Mouse (Mus musculus) midbrain, embryonic 16.5 days (tissue): ENCODE results near the gene Xrcc3. TPM values are rescaled to one million over a fixed set of nuclear protein-coding genes. Genes with fewer than 3 reads are reported as not detected.

Experiments used
- ATAC-seq: fragments of 200-750 bp; cut with Nextera tagmentation; 2 replicates; pipeline ENCODE4 v1.8.0; 2017; ENCODE audit warnings: moderate TSS enrichment
- H3K27ac ChIP-seq: fragments of 300-500 bp; sonication (generic); 2 replicates; pipeline ENCODE4 v1.5.1; 2014; ENCODE audit warnings: mild to moderate bottlenecking, low read length, mixed read lengths
- H3K27me3 ChIP-seq: fragments of 300-500 bp; sonication (generic); 2 replicates; pipeline ENCODE4 v1.6.1; 2014; ENCODE audit warnings: low read depth, low read length, mixed read lengths; ENCODE audit not compliant: control insufficient read depth, insufficient read depth
- H3K36me3 ChIP-seq: fragments of 300-500 bp; sonication (generic); 2 replicates; pipeline ENCODE4 v1.6.1; 2014; ENCODE audit warnings: mild to moderate bottlenecking, low read length, moderate library complexity, mixed read lengths; ENCODE audit not compliant: control insufficient read depth, insufficient read depth
- H3K4me1 ChIP-seq: fragments of 300-500 bp; sonication (generic); 2 replicates; pipeline ENCODE4 v1.6.1; 2014; ENCODE audit warnings: mild to moderate bottlenecking, low read length, mixed read lengths; ENCODE audit not compliant: control insufficient read depth, insufficient read depth
- H3K4me2 ChIP-seq: fragments of 300-500 bp; sonication (generic); 2 replicates; pipeline ENCODE4 v1.6.1; 2014; ENCODE audit warnings: mild to moderate bottlenecking, low read length, mixed read lengths
- H3K4me3 ChIP-seq: fragments of 300-500 bp; sonication (generic); 2 replicates; pipeline ENCODE4 v1.5.1; 2014; ENCODE audit warnings: low read depth, mild to moderate bottlenecking, low read length, moderate library complexity, mixed read lengths
- H3K9ac ChIP-seq: fragments of 300-500 bp; sonication (generic); 2 replicates; pipeline ENCODE4 v1.6.1; 2014; ENCODE audit warnings: low read depth, low read length, mixed read lengths
- H3K9me3 ChIP-seq: fragments of 300-500 bp; sonication (generic); replicated peaks from 2 replicates; pipeline ENCODE4 v1.6.1; 2014; ENCODE audit warnings: mild to moderate bottlenecking, low read length, mixed read lengths; ENCODE audit not compliant: control insufficient read depth, poor library complexity, severe bottlenecking
- WGBS: fragments of 180-500 bp; shearing (Covaris S2); extraction: QIAGEN DNeasy Blood & Tissue Kit; methylation state at CpG from one replicate; pipeline ENCODE4 v1.1.7; 2014; 5-methylcytosine and 5-hydroxymethylcytosine counted together
- polyA plus RNA-seq: library from polyadenylated mRNA; unstranded; fragments of >200 nt; fragmentation: Nextera tagmentation; extraction: Ambion mirVana; gene quantifications from 2 replicates; pipeline ENCODE4 v1.2.1, GENCODE M21; 2015

Gene Xrcc3
- 2.0 and 2.1 TPM in 2 replicates for polyA plus RNA-seq

DNA sequence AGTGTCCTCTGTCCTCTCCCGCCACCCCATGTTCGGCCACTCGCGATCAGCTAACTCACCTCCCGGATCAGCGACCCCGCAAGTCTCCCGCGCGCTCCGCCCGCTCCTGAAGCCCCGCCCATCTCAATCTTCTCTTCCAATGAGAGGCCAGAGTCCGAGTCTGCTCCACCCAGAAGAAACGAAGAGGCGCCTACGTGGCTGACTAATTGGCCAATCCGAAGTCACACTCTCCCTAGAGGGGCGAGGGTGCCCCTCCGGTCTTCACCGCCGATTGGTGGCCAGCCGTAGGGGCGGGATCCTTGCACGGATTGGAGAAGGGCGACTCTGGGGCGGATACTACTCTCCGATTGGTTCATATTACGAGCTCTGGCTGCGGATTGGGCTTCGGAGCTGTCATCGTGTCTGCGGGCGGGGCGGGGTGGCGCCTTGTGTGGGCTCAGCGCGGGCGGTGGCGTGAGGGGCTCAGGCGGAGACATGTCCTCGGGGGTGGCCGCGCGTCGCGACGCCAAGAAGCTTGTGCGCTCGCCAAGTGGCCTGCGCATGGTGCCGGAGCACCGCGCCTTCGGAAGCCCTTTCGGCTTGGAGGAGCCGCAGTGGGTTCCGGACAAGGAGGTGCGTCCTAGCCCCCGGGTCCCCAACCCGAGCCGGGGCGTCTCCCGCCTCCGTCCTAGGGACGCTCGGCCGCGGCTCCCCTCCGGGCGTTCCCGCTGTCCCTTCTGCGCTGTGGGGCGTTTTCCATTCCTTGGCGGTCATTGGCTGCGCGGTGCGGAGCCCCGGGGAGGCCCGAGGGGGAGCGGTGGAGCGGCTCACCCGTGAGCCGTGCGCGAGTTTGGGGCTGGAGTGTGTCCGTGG is at the start of gene Xrcc3, which contains the start of gene Zfyve21:
Xrcc3 (minus strand) TSS at position 108 of the 852 bp plus-strand sequence.
Zfyve21 (plus strand) TSS at position 405 of the 852 bp plus-strand sequence.
- Histone ChIP-seq H3K9me3 (no peaks in the 10 kb centered on the region), H3K9ac (peak within 1 kb of the TSS; percentile 77), H3K36me3 (no peaks in the 10 kb centered on the region), H3K27me3 (no peaks in the 10 kb centered on the region), H3K4me1 (peaks cover 16% of the 10 kb centered on the region), H3K27ac (peak within 1 kb of the TSS; percentile 80), H3K4me2 (peak within 1 kb of the TSS; percentile 94), H3K4me3 (peak within 1 kb of the TSS; percentile 76)
- ATAC-seq, result peak; percentile 100
- WGBS, result under 1% methylated on average over 79 of the region's 87 CpGs

DNA sequence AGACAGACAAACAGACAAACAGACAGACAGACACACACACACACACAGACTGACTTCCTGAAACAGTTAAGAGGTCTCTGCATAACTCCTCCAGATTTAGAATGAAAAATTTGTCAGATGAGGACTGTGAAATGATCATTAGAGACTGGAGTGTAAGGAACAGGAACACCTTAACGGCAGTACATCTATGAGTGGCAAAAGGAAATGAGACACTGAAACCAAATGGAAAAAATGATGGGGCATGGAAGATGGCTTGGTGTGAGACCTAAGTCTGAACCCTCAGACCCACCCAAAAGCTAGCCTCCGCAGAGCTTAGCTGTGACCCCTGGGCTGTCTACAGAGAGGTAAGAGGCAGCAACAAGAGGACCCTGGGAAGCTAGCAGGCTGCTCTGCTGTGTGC is 41.8 kb upstream of the Xrcc3 start:
- Histone ChIP-seq H3K4me3 (no peak overlapping the region), H3K4me1 (no peaks in the 10 kb centered on the region), H3K27me3 (no peaks in the 10 kb centered on the region), H3K36me3 (0 out of 2 replicates have a peak, but pooled peaks cover 2% of the 10 kb centered on the region), H3K9ac (no peak overlapping the region), H3K9me3 (no peaks in the 10 kb centered on the region), H3K4me2 (no peak overlapping the region), H3K27ac (no peak overlapping the region)
- no peak for ATAC-seq
- WGBS, result 98% methylated on average over 2 of the region's 2 CpGs

DNA sequence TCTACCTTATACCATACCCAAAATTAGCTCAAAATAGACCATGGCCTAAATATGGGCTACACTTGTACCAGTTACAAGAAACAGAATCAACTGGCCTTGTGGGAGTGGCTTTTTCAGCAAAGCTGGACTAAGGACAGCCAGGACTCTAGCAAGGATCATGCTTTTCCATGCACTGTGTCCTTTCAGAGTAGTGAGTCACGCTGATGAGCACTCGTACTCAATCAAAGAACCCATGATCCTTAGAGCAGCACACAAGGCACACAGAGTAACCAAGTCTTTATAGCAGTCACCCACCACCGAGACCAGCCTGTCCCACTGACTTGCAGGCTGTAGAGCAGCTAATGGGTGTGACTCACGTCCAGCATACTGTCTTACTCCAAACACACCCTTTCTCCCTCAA is 39.9 kb upstream of the Xrcc3 start:
- Histone ChIP-seq H3K27me3 (no peaks in the 10 kb centered on the region), H3K36me3 (0 out of 2 replicates have a peak, but pooled peaks cover 2% of the 10 kb centered on the region), H3K9ac (no peak overlapping the region), H3K4me2 (no peak overlapping the region), H3K4me1 (no peaks in the 10 kb centered on the region), H3K27ac (no peak overlapping the region), H3K9me3 (no peaks in the 10 kb centered on the region), H3K4me3 (no peak overlapping the region)
- WGBS, result 70% methylated on average over 4 of the region's 4 CpGs
- no peak for ATAC-seq

DNA sequence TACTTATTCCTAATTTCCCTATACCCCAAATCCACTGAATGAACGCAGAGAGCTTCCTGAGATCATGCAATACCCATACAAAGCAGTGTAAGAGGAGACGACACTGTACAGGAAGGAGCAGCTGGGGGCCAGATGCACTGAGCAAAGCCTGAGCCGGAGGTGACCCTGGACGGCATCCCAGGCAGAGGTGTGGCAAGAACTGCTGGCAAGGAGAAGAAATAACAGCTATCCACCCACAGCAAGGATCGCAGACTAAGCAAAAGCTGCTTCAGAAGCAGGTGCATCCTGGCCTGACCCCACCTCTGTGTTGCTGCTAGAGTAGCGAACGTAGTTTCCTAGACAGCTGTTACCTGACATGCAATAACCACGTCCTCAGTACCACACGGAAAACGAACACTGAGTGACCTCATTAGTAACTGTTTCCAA is 39.4 kb upstream of the Xrcc3 start:
- WGBS, result 69% methylated on average over 10 of the region's 10 CpGs
- no peaks in the 10 kb centered on the region for H3K9me3 ChIP-seq
- no peaks in the 10 kb centered on the region for H3K4me1 ChIP-seq
- 0 out of 2 replicates have a peak, but pooled peaks cover 2% of the 10 kb centered on the region for H3K36me3 ChIP-seq
- no peak overlapping the region for H3K27ac ChIP-seq
- H3K4me2 ChIP-seq, result no peak overlapping the region
- no peak overlapping the region for H3K4me3 ChIP-seq
- no peak for ATAC-seq
- H3K9ac ChIP-seq, result no peak overlapping the region
- no peaks in the 10 kb centered on the region for H3K27me3 ChIP-seq

DNA sequence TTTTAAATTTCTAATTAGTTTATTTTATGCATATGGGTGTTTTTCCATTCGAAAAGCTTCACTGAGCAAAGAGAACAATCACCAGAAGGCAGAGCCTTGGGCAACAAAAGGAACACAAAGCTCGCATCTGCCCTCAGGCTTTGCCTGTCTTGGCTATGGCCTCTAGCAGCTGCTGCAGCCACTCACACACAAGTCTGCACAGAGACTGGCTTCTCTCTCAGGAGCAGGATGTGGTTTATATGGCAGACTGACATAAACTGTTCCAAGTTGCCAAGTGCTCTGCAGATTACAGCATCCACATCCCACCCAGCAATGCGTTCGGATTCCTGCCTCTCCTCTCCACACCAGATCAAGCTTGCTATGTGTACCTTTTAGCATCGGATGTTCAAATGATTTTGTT is 38.1 kb upstream of the Xrcc3 start:
- Histone ChIP-seq H3K27ac (0 out of 2 replicates have a peak overlapping the region, but pooled peaks have one; percentile 18), H3K9ac (no peak overlapping the region), H3K9me3 (no peaks in the 10 kb centered on the region), H3K4me3 (no peak overlapping the region), H3K4me2 (no peak overlapping the region), H3K36me3 (no peaks in the 10 kb centered on the region), H3K4me1 (no peaks in the 10 kb centered on the region), H3K27me3 (no peaks in the 10 kb centered on the region)
- 68% methylated on average over 5 of the region's 5 CpGs for WGBS
- ATAC-seq, result no peak

DNA sequence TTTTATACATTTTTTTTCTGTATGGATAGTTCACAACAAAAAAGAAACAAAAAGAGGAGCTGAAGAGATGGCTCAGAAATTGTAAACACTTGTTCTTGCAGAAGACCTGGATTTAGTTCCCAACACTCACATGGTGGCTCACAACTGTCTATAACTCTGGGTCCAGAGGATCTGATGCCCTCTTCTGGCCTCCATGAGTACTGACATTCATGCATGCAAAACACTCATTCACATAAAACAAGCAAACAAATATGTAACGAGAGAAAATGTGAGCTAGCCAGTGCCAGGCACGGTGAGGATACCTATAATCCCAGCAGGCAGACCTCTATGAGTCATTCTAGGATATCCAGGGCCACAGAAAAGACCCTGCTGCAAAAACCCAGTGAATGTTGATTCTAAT is 37.6 kb upstream of the Xrcc3 start:
- Histone ChIP-seq H3K9ac (no peak overlapping the region), H3K27me3 (no peaks in the 10 kb centered on the region), H3K4me1 (no peaks in the 10 kb centered on the region), H3K4me3 (no peak overlapping the region), H3K9me3 (no peaks in the 10 kb centered on the region), H3K27ac (no peak overlapping the region), H3K36me3 (no peaks in the 10 kb centered on the region), H3K4me2 (no peak overlapping the region)
- WGBS, result 60% methylated on average over 2 of the region's 2 CpGs
- no peak for ATAC-seq

DNA sequence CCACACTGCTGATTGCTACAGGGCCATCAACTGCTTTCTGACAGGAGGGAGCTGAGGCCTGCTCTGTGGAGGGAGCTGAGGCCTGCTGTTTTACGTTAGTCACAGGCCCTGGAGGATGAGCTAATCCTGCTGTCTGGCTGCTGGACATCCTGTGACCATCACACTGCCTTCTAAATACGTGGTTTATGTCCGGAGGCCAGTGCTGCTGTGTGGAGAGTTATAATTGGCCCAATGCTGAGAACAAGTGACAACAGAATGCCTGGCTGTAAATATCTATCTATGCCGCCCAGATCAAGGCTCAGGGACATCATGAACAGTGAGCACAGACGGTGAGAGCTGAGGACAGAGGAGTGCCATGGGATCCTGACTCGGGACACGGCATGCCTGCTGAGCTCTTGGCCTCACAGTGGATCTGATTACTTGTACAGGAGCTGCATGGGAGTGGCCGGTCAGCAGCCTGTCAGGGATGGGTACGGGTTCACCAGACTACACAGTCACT is 34.7 kb upstream of the Xrcc3 start:
- ATAC-seq, result no peak
- no peak overlapping the region for H3K4me2 ChIP-seq
- no peak overlapping the region for H3K27ac ChIP-seq
- H3K4me1 ChIP-seq, result no peaks in the 10 kb centered on the region
- H3K9ac ChIP-seq, result no peak overlapping the region
- no peaks in the 10 kb centered on the region for H3K27me3 ChIP-seq
- WGBS, result 76% methylated on average over 9 of the region's 9 CpGs
- peaks cover under 1% of the 10 kb centered on the region; the same call in 1 of the 2 replicates for H3K36me3 ChIP-seq
- no peaks in the 10 kb centered on the region for H3K9me3 ChIP-seq
- H3K4me3 ChIP-seq, result no peak overlapping the region

DNA sequence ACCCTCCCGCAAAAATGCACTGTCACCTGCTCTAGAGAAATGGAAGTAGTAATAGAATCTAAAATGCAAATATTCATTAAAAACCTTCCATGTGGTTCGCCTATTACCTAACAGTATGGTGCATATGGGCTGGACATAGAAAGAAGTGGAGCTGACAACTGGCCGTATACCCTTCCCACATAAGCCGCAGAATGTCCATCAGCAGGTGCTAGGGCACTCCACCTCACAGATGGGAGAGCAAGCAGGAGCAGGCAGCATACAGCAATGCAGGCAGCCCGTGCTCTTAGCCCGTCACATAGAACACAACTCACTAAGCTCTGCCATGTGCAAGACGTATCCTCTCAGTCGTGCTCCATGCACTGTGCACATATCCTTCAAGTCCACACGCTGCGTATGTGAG is 33.1 kb upstream of the Xrcc3 start:
- no peaks in the 10 kb centered on the region for H3K27me3 ChIP-seq
- no peaks in the 10 kb centered on the region for H3K9me3 ChIP-seq
- ATAC-seq, result no peak
- no peak overlapping the region for H3K9ac ChIP-seq
- no peak overlapping the region for H3K4me3 ChIP-seq
- WGBS, result 87% methylated on average over 10 of the region's 10 CpGs
- no peak overlapping the region for H3K4me2 ChIP-seq
- peaks cover 4% of the 10 kb centered on the region; the same call in 1 of the 2 replicates for H3K36me3 ChIP-seq
- no peak overlapping the region for H3K27ac ChIP-seq
- H3K4me1 ChIP-seq, result no peaks in the 10 kb centered on the region

DNA sequence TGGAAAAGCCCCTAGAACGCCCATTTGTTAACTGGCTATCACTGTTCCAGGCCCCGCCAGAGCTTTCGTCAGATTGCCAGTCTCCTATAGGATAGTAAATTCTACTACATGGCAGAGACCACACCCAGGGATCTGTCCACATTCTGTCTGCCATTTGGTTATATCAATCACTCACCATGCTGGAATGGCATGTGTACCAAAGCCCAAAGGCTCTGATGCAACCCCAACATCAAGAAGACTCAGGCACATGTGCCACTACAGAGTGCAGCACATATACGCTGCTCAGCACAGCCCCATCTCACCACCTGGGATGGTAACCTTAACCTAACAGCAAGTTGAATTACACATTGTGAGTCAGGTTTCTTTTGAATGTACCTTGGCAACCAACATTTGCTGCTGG is 32.3 kb upstream of the Xrcc3 start:
- Histone ChIP-seq H3K9ac (no peak overlapping the region), H3K9me3 (no peaks in the 10 kb centered on the region), H3K27ac (no peak overlapping the region), H3K27me3 (no peaks in the 10 kb centered on the region), H3K4me3 (no peak overlapping the region), H3K4me2 (no peak overlapping the region), H3K36me3 (peaks cover 4% of the 10 kb centered on the region; the same call in 1 of the 2 replicates), H3K4me1 (no peaks in the 10 kb centered on the region)
- 91% methylated on average over 4 of the region's 4 CpGs for WGBS
- ATAC-seq, result no peak
